Mouse (Mus musculus): ENCODE measurements around the gene Ablim2. TPM values are rescaled to one million over a fixed set of nuclear protein-coding genes. Genes with fewer than 3 reads are reported as not detected.

Gene Ablim2
- polyA plus RNA-seq, 1 experiment from 2014 or later, result 1.7 TPM

DNA sequence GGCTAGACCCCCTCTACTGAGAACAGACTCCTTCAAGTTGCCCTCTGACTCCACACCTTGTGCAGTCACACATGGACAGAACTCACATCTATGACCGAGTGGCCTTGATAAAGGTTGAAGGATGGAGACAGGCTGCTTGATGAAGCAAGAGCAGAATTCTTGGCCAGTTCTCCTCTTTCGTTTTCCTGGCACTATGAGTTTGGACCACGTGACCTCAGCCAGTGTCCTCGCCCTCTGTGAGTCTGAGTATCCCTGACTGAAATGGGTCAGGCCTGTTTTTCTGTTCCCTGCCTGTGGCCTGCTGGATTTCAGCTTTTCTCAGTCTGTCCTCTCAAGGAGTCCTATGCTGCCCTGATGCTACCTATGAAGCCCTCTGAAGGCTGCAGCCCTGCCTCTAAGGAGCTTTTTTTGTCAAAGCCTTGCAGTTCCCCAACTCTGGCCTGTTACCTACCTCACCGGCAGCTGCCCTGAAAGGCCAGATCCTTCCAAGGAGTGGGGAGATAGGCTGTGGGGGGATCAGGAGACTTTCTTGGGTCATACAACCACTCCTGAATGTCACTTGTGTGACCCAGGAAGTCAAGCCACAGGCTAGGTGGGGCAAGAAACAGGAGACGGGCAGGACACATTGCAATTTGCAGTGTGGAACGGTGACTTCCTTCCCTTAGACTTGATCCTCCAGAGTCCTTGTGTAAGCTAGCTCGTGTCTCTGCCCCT is 14.3 kb upstream of the Ablim2 start:
- no peak for ATAC-seq (ENCODE audit: insufficient read depth, low FRiP score, low TSS enrichment)
- no peaks in the 10 kb centered on the region for H3K9me3 ChIP-seq (ENCODE audit: control insufficient read depth, low read length)
- H3K9ac ChIP-seq (ENCODE audit: low read length), result no peak overlapping the region
- no peak overlapping the region for H3K4me2 ChIP-seq (ENCODE audit: low read depth)
- 79% methylated on average over 8 of the region's 8 CpGs for WGBS
- peaks cover 7% of the 10 kb centered on the region; the same call in 1 of the 2 replicates for H3K27me3 ChIP-seq (ENCODE audit: control insufficient read depth, insufficient read depth, low read length)
- no peak overlapping the region for H3K4me3 ChIP-seq (ENCODE audit: low read depth, low read length)
- H3K27ac ChIP-seq (ENCODE audit: low read depth, low read length), result no peak overlapping the region
- H3K4me1 ChIP-seq (ENCODE audit: control insufficient read depth, insufficient read depth, low read length), result no peaks in the 10 kb centered on the region
- H3K36me3 ChIP-seq (ENCODE audit: control insufficient read depth, insufficient read depth, low read length), result no peaks in the 10 kb centered on the region
- no peak for DNase-seq (ENCODE audit: low spot score)

DNA sequence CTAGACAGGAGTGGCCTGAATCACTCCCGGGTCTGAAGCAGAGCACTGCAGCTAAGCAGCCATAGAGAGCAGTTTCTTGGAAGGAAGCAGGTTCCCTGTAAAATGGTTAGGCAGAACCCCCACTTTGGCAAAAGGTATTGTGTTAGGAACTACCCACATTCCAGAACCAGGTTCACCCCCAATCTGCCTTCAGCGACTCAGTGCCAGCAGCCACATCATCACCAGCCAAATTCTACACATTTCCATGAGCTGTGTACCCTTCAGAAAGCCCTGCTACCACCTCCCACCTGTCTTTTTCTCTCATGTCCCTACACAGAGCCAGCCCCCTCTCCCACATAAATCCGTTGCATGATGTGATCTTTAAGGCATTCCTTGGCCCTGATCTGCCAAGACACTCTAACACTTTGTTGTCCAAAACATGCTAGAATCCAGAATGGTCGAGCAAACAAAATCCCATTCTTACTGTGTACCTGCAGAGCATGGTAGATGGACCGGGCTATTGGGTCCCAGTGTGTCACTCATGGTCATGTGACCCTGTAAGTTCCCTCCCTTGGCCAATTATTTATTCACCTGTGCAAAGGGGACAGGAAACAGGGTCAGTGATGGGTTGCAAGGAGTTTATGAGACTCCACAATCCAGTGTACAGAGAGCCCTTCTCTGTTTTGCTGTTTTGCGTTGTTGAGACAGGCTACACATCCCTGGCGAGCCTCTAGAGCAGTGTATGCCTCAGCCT is 13.5 kb upstream of the Ablim2 start:
- Histone ChIP-seq H3K4me1 (ENCODE audit: control insufficient read depth, insufficient read depth, low read length) (no peaks in the 10 kb centered on the region), H3K4me3 (ENCODE audit: low read depth, low read length) (no peak overlapping the region), H3K27ac (ENCODE audit: low read depth, low read length) (no peak overlapping the region), H3K36me3 (ENCODE audit: control insufficient read depth, insufficient read depth, low read length) (no peaks in the 10 kb centered on the region), H3K4me2 (ENCODE audit: low read depth) (no peak overlapping the region), H3K9me3 (ENCODE audit: control insufficient read depth, low read length) (no peaks in the 10 kb centered on the region), H3K27me3 (ENCODE audit: control insufficient read depth, insufficient read depth, low read length) (peaks cover 5% of the 10 kb centered on the region; the same call in 1 of the 2 replicates), H3K9ac (ENCODE audit: low read length) (no peak overlapping the region)
- 83% methylated on average over 7 of the region's 7 CpGs for WGBS
- no peak for ATAC-seq (ENCODE audit: insufficient read depth, low FRiP score, low TSS enrichment)
- no peak for DNase-seq (ENCODE audit: low spot score)

DNA sequence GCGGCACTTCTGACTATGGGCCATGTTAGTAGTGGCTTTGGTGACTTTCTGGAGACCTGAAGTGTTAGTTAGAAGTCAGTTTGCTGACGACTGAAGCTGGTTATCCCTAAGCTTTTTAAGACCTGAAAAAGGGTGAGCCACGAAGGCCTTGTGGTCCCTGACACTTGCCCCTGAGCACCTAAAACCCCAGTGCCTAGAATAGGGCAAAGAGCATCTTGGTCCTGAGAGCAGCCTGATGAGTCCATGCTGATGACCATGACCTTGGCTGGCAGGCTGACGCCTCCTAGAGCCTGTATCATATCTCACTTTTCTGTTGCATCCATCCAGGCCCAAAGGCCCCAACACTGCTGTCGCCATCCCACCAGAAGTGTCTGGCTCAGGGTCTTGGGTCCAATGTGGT is 12.3 kb upstream of the Ablim2 start:
- H3K36me3 ChIP-seq (ENCODE audit: control insufficient read depth, insufficient read depth, low read length), result no peaks in the 10 kb centered on the region
- WGBS, result 82% methylated on average over 5 of the region's 5 CpGs
- peaks cover 3% of the 10 kb centered on the region; the same call in 1 of the 2 replicates for H3K27me3 ChIP-seq (ENCODE audit: control insufficient read depth, insufficient read depth, low read length)
- no peak overlapping the region for H3K4me3 ChIP-seq (ENCODE audit: low read depth, low read length)
- no peak overlapping the region for H3K27ac ChIP-seq (ENCODE audit: low read depth, low read length)
- H3K4me2 ChIP-seq (ENCODE audit: low read depth), result no peak overlapping the region
- ATAC-seq (ENCODE audit: insufficient read depth, low FRiP score, low TSS enrichment), result no peak
- H3K4me1 ChIP-seq (ENCODE audit: control insufficient read depth, insufficient read depth, low read length), result no peaks in the 10 kb centered on the region
- no peak overlapping the region for H3K9ac ChIP-seq (ENCODE audit: low read length)
- no peak for DNase-seq (ENCODE audit: low spot score)
- H3K9me3 ChIP-seq (ENCODE audit: control insufficient read depth, low read length), result no peaks in the 10 kb centered on the region

GRCm38 (mm10) chr5:35746910-35747309 is 10.8 kb upstream of the Ablim2 start:
- H3K4me3 ChIP-seq (ENCODE audit: low read depth, low read length), result no peak overlapping the region
- H3K27ac ChIP-seq (ENCODE audit: low read depth, low read length), result no peak overlapping the region
- no peaks in the 10 kb centered on the region for H3K4me1 ChIP-seq (ENCODE audit: control insufficient read depth, insufficient read depth, low read length)
- no peak overlapping the region for H3K4me2 ChIP-seq (ENCODE audit: low read depth)
- H3K9me3 ChIP-seq (ENCODE audit: control insufficient read depth, low read length), result no peaks in the 10 kb centered on the region
- H3K9ac ChIP-seq (ENCODE audit: low read length), result no peak overlapping the region
- H3K27me3 ChIP-seq (ENCODE audit: control insufficient read depth, insufficient read depth, low read length), result no peaks in the 10 kb centered on the region
- no peaks in the 10 kb centered on the region for H3K36me3 ChIP-seq (ENCODE audit: control insufficient read depth, insufficient read depth, low read length)
- DNase-seq (ENCODE audit: low spot score) (peak; percentile 75), ATAC-seq (ENCODE audit: insufficient read depth, low FRiP score, low TSS enrichment) (no peak)
- 29% methylated on average over 4 of the region's 4 CpGs for WGBS

DNA sequence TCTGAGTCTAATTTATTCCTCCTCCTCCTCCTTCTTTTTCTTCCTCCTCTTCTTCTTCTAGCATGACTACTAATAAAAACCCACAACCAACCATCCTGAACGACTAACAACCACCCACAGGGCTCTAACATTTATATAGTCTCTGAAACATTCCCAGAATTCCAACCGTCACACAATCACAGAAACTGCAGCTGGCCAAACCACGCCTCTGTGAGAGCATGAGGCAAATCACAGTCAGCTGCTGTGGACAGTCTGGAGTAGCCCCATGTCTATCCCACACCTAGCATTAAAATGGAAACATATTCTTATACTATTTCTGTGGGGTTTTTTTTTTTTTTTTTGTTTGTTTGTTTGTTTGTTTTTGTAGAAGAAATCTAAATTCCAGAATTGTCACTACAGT is 8.3 kb upstream of the Ablim2 start:
- WGBS, result 63% methylated on average over 3 of the region's 3 CpGs
- no peak overlapping the region for H3K4me2 ChIP-seq (ENCODE audit: low read depth)
- no peaks in the 10 kb centered on the region for H3K4me1 ChIP-seq (ENCODE audit: control insufficient read depth, insufficient read depth, low read length)
- H3K27ac ChIP-seq (ENCODE audit: low read depth, low read length), result no peak overlapping the region
- ATAC-seq (ENCODE audit: insufficient read depth, low FRiP score, low TSS enrichment) (no peak), DNase-seq (ENCODE audit: low spot score) (no peak)
- no peaks in the 10 kb centered on the region for H3K27me3 ChIP-seq (ENCODE audit: control insufficient read depth, insufficient read depth, low read length)
- H3K4me3 ChIP-seq (ENCODE audit: low read depth, low read length), result no peak overlapping the region
- no peak overlapping the region for H3K9ac ChIP-seq (ENCODE audit: low read length)
- H3K36me3 ChIP-seq (ENCODE audit: control insufficient read depth, insufficient read depth, low read length), result no peaks in the 10 kb centered on the region
- no peaks in the 10 kb centered on the region for H3K9me3 ChIP-seq (ENCODE audit: control insufficient read depth, low read length)

DNA sequence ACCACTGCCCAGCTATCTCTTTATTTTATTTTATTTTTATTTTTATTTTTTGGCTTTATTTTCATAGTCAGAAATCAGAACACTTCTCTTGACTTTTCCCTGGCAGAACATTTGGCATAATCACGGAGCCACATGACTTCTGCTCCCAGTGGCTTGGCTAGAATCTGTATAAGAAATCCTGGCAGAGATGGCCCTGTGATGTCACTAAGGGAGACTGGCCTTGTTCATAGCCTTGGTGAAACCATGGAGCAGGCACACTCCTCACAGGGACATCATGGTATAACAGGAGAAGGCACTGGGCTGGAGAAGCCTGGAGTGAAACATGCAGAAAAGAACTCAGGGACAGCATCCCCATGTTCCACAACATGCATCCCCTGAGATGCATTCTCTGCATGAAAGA is 7.7 kb upstream of the Ablim2 start:
- Histone ChIP-seq H3K9me3 (ENCODE audit: control insufficient read depth, low read length) (no peaks in the 10 kb centered on the region), H3K4me3 (ENCODE audit: low read depth, low read length) (no peak overlapping the region), H3K4me1 (ENCODE audit: control insufficient read depth, insufficient read depth, low read length) (no peaks in the 10 kb centered on the region), H3K27me3 (ENCODE audit: control insufficient read depth, insufficient read depth, low read length) (no peaks in the 10 kb centered on the region), H3K9ac (ENCODE audit: low read length) (no peak overlapping the region), H3K27ac (ENCODE audit: low read depth, low read length) (no peak overlapping the region), H3K36me3 (ENCODE audit: control insufficient read depth, insufficient read depth, low read length) (no peaks in the 10 kb centered on the region), H3K4me2 (ENCODE audit: low read depth) (no peak overlapping the region)
- 90% methylated on average over 1 of the region's 1 CpGs for WGBS
- DNase-seq (ENCODE audit: low spot score) (no peak), ATAC-seq (ENCODE audit: insufficient read depth, low FRiP score, low TSS enrichment) (no peak)

- H3K4me2 ChIP-seq (ENCODE audit: low read depth), result no peak overlapping the region
- DNase-seq (ENCODE audit: low spot score), result no peak
- no peak overlapping the region for H3K27ac ChIP-seq (ENCODE audit: low read depth, low read length)
- ATAC-seq (ENCODE audit: insufficient read depth, low FRiP score, low TSS enrichment), result no peak
- H3K4me3 ChIP-seq (ENCODE audit: low read depth, low read length), result no peak overlapping the region
- H3K36me3 ChIP-seq (ENCODE audit: control insufficient read depth, insufficient read depth, low read length), result no peaks in the 10 kb centered on the region
- no peak overlapping the region for H3K9ac ChIP-seq (ENCODE audit: low read length)
- 84% methylated on average over 7 of the region's 7 CpGs for WGBS
- no peaks in the 10 kb centered on the region for H3K4me1 ChIP-seq (ENCODE audit: control insufficient read depth, insufficient read depth, low read length)
- no peaks in the 10 kb centered on the region for H3K9me3 ChIP-seq (ENCODE audit: control insufficient read depth, low read length)
- H3K27me3 ChIP-seq (ENCODE audit: control insufficient read depth, insufficient read depth, low read length), result no peaks in the 10 kb centered on the region
These were observed 6.7 kb upstream of the Ablim2 start for GRCm38 (mm10) chr5:35751016-35751415.

DNA sequence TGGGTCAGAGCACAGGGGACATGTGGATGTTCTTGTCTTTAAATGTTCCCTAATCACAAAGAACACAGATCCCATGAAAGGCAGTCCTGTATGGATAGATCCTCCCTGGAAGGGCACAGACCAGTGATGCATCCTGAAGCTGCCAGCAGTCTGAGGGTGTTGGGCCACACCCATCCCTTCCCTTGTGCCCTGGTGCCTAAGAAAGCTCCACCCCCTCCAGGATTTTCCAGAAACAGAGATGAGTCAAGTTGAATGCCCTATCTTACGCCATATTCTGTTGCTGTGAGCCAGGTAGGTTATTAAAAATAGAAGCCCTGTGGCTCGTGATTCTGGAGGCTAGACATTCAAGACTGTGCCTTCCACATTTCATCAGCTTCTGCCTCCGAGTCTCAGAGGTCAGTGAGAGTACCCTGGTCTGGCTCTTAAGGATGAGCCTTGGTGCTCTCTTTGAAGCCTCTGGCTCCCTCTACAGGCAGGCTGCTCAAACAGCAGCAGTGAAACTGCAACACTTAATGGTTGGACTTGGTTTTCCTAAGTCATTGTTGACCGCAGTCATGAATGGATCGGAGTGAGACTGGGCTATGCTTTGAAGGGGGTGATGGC is 2.4 kb upstream of the Ablim2 start:
- no peak overlapping the region for H3K9ac ChIP-seq (ENCODE audit: low read length)
- no peaks in the 10 kb centered on the region for H3K9me3 ChIP-seq (ENCODE audit: control insufficient read depth, low read length)
- DNase-seq (ENCODE audit: low spot score) (peak; percentile 74), ATAC-seq (ENCODE audit: insufficient read depth, low FRiP score, low TSS enrichment) (no peak)
- no peaks in the 10 kb centered on the region for H3K36me3 ChIP-seq (ENCODE audit: control insufficient read depth, insufficient read depth, low read length)
- WGBS, result 21% methylated on average over 5 of the region's 5 CpGs
- H3K4me3 ChIP-seq (ENCODE audit: low read depth, low read length), result no peak overlapping the region
- peaks cover 4% of the 10 kb centered on the region; the same call in 1 of the 2 replicates for H3K4me1 ChIP-seq (ENCODE audit: control insufficient read depth, insufficient read depth, low read length)
- H3K27ac ChIP-seq (ENCODE audit: low read depth, low read length), result no peak overlapping the region
- H3K27me3 ChIP-seq (ENCODE audit: control insufficient read depth, insufficient read depth, low read length), result peaks cover 25% of the 10 kb centered on the region
- no peak overlapping the region for H3K4me2 ChIP-seq (ENCODE audit: low read depth)
